Mouse (Mus musculus): ENCODE measurements around the gene Rapgef5.

GRCm38 (mm10) chr12:117760846-117761245 is 244.6 kb downstream of the Rapgef5 start:
- TF ChIP-seq EP300 (IDR thresholded peaks at IDR 0.05) (no peak), CTCF (IDR thresholded peaks at IDR 0.05) (no peak)

Data from lung, postnatal 0 days (tissue).